Mouse (Mus musculus) megakaryocyte, embryonic 14.5 days (primary cell): ENCODE results near the gene Cnot8. TPM values are rescaled to one million over a fixed set of nuclear protein-coding genes. Genes with fewer than 3 reads are reported as not detected.
"Not testable (repeated sequence)": the region's sequence is repeated elsewhere in the genome, so short reads cannot be mapped to it uniquely, and the experiment has no call there.

Source experiments
- H3K27me3 ChIP-seq: replicated peaks from 2 replicates; pipeline ENCODE3; 2012; ENCODE audit warnings: inconsistent platforms
- H3K36me3 ChIP-seq: replicated peaks from 2 replicates; pipeline ENCODE3; 2012; ENCODE audit warnings: low read length, inconsistent platforms, mixed read lengths
- H3K4me1 ChIP-seq: 2 replicates; pipeline ENCODE4 v1.6.1; 2012; ENCODE audit warnings: inconsistent platforms
- H3K4me3 ChIP-seq: replicated peaks from 2 replicates; pipeline ENCODE3; 2012; ENCODE audit warnings: moderate library complexity, mild to moderate bottlenecking, inconsistent platforms
- H3K9me3 ChIP-seq: 2 replicates; pipeline ENCODE4 v1.6.1; 2012; ENCODE audit warnings: inconsistent platforms
- FLI1 ChIP-seq: IDR thresholded peaks from 2 replicates; pipeline ENCODE4 v1.6.1; 2012; ENCODE audit warnings: low read length, inconsistent platforms, mixed read lengths
- GATA1 ChIP-seq: IDR thresholded peaks from 3 replicates; pipeline ENCODE4 v1.6.1; 2012; ENCODE audit warnings: mixed read lengths, low read length, inconsistent platforms, borderline replicate concordance
- polyA plus RNA-seq: library from polyadenylated mRNA; stranded (reverse); fragments of >175 nt; gene quantifications from 2 replicates; pipeline ENCODE4 v1.2.3, GENCODE M21; 2012; ENCODE audit warnings: low replicate concordance; ENCODE audit not compliant: insufficient read depth

Cnot8 gene
- polyA plus RNA-seq, 1 experiment: 3.5 TPM

- no peak for TF ChIP-seq GATA1
- TF ChIP-seq FLI1: no peak
- no peaks in the 10 kb centered on the region for H3K36me3 ChIP-seq
- peaks cover 1% of the 10 kb centered on the region for H3K27me3 ChIP-seq
- no peaks in the 10 kb centered on the region for H3K9me3 ChIP-seq
- no peak overlapping the region for H3K4me3 ChIP-seq
- H3K4me1 ChIP-seq: peaks cover 22% of the 10 kb centered on the region
Observed at GRCm38 (mm10) chr11:58094766-58095165, 9.2 kb upstream of the Cnot8 start.

DNA sequence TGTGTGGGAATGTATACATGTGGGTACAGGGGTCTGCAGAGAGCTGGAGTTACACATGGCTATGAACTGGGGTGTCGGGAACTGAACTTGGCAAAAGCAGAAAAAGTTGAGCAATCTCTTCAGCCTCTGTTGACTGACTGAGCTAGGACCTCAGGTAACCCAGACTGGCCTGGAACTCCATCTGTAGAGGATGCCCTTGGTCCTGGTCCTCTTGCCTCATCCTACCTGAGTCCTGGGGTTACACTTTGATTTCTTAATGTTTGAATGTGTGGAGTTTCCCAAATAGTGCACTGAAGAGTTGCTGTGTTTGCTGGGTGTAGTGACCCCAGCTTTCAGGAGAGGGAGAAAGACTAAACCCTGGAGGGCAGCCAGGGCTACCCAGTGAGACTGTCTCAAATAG is 8.4 kb upstream of the Cnot8 start:
- peaks cover 30% of the 10 kb centered on the region for H3K4me1 ChIP-seq
- peaks cover 1% of the 10 kb centered on the region for H3K27me3 ChIP-seq
- no peaks in the 10 kb centered on the region for H3K36me3 ChIP-seq
- H3K4me3 ChIP-seq: no peak overlapping the region
- TF ChIP-seq FLI1 (no peak), GATA1 (no peak)
- H3K9me3 ChIP-seq: no peaks in the 10 kb centered on the region

DNA sequence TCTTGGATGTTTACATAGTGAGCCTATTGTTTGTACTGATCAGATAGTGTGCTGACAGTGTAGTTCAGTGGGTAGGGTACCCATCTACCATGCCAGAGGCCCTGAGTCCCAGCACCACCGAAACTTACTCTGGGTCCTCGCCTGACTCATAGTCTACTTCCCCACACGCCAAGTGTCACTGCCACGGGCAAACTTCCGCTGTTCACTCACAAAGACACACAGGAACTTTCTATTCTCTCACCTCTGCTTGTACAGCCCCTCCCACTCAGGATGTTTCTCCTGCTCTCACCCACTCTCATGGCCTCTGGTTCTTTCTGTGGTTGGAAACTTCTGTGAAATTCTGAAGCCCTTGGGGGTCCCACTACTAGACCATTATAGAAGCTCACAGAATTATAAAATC is 7.8 kb upstream of the Cnot8 start:
- Histone ChIP-seq H3K27me3 (peaks cover 1% of the 10 kb centered on the region), H3K36me3 (no peaks in the 10 kb centered on the region), H3K4me1 (peaks cover 30% of the 10 kb centered on the region), H3K9me3 (no peaks in the 10 kb centered on the region), H3K4me3 (no peak overlapping the region)
- TF ChIP-seq FLI1 (no peak), GATA1 (no peak)

DNA sequence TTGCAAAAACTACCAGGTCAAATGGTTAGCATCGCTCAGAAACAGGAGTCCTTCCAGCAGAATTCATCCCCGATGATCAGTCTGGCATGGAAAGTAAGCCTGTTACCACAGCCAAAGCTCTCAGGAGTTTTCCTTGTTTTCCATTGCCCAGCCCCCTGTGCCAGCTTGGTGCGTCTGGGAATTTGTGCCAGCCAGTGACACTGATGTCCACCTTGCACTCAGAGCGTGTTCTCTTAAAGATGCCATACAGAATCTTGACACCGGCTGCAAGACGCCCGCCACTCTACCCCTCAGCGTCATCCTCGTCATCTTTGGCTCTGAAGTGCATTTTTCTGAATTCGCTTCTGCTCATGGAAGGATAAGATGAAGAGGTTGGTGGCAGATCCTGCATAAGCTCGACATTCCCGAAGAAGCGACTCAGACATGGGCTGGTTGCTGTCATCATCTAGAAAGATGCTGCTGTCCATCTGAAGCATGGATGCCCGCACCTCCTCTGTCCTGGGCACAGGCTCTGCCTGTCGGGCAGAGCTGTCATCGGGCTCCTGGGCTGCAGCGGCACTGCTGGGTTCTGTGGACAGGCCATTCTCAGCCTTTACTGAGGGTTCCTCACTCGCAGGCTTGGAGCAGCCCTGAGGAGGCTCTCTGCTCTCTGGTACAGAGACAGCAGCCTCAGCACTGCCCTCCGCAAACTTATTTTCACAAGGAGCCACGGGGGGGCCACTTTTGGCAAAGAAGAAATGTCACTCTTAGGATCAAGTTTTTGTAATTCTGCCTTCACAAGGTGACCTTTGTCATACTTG is 6.9 kb upstream of the Cnot8 start:
- H3K4me3 ChIP-seq: no peak overlapping the region
- no peaks in the 10 kb centered on the region for H3K9me3 ChIP-seq
- H3K4me1 ChIP-seq: peaks cover 34% of the 10 kb centered on the region
- no peaks in the 10 kb centered on the region for H3K36me3 ChIP-seq
- TF ChIP-seq FLI1: no peak
- TF ChIP-seq GATA1: no peak
- H3K27me3 ChIP-seq: peaks cover 1% of the 10 kb centered on the region

DNA sequence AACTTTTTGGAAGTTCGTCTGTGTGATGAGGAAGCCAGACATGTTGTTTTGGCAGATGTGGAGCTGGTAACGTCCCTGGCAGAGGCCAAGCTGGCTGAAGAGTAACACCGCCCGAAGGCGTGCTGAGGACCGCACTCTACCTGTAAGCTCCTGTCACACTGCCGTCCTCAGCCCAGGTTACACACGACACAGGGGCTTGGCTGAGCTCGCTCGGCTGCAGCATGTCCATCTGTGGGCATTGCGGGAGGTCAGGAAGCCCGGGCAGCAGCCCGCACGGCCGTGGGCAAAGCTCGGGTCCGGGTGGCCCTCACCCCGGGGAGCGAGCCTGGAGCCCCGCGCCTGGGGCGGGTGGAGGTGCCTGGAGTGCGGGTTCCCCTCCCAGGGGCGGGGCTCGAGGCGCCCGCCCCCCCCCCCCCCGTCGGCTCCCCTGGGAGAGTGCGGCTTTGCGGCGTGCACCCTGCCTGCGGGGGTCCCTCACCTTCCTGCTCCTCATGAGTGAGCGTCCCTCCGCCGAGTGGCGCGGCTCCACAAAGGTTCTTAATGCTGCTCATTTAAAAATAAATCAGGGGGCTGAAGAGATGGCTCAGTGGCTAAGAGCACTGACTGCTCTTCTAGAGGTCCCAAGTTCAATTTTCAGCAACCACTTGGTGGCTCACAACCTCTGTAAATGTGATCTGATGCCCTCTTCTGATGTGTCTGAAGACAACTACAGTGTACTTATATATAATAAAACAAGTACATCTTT is 6.2 kb upstream of the Cnot8 start:
- no peaks in the 10 kb centered on the region for H3K36me3 ChIP-seq
- no peak overlapping the region for H3K4me3 ChIP-seq
- TF ChIP-seq FLI1 (no peak), GATA1 (no peak)
- peaks cover 1% of the 10 kb centered on the region for H3K27me3 ChIP-seq
- H3K4me1 ChIP-seq: peaks cover 31% of the 10 kb centered on the region
- no peaks in the 10 kb centered on the region for H3K9me3 ChIP-seq

- H3K27me3 ChIP-seq, H3K36me3 ChIP-seq, H3K4me3 ChIP-seq, H3K9me3 ChIP-seq: not testable (repeated sequence)
- peaks cover 31% of the 10 kb centered on the region for H3K4me1 ChIP-seq
Observed at GRCm38 (mm10) chr11:58098366-58098720, 5.6 kb upstream of the Cnot8 start.

DNA sequence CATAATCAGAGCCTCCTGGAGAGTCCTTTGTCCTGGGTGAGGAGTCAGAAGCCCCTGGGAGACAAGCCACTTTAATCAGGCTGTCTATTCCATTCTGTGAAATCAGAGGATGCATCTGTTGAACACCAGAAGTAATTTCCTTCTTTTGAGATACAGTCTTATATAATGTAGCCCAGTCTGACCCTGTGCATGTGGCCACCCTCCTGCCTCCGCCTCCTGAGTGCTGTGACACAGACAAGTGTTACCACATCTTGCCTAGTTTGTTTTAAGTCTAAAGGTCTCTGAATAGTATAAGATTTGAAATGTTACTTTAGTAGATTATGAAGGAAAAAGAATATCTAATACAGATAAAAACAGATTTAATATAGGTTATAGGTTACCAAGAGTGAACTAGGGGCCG is 3.9 kb upstream of the Cnot8 start:
- no peaks in the 10 kb centered on the region for H3K36me3 ChIP-seq
- H3K4me3 ChIP-seq: no peak overlapping the region
- TF ChIP-seq GATA1 (no peak), FLI1 (no peak)
- peaks cover 28% of the 10 kb centered on the region for H3K4me1 ChIP-seq
- H3K9me3 ChIP-seq: no peaks in the 10 kb centered on the region
- H3K27me3 ChIP-seq: peaks cover 1% of the 10 kb centered on the region

DNA sequence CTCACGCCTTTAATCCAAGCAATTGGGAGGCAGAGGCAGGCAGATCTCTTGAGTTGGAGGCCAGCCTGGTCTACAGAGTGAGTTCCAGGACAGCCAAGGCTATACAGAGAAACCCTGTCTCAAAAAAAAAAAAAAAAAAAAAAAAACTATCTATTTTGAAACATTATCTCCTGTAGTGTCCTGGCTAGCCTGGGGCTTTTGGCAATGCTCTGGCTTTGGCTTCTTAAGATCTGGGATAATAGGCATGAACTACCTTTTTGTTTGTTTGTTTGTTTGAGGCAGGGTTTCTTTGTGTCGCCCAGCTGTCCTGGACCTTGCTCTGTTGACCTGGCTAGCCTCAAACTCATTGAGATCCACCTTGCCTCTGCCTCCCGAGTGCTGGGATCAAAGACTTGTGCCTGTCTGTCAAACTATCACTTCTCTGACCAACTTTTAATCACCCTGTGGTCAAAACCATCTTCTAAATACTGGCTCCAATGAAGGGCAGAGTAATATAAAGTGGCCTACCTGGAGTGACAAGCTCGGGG is 2.7 kb upstream of the Cnot8 start:
- H3K27me3 ChIP-seq: peaks cover 1% of the 10 kb centered on the region
- no peaks in the 10 kb centered on the region for H3K36me3 ChIP-seq
- TF ChIP-seq FLI1: no peak
- TF ChIP-seq GATA1: no peak
- H3K4me3 ChIP-seq: no peak overlapping the region
- peaks cover 38% of the 10 kb centered on the region for H3K4me1 ChIP-seq
- no peaks in the 10 kb centered on the region for H3K9me3 ChIP-seq

DNA sequence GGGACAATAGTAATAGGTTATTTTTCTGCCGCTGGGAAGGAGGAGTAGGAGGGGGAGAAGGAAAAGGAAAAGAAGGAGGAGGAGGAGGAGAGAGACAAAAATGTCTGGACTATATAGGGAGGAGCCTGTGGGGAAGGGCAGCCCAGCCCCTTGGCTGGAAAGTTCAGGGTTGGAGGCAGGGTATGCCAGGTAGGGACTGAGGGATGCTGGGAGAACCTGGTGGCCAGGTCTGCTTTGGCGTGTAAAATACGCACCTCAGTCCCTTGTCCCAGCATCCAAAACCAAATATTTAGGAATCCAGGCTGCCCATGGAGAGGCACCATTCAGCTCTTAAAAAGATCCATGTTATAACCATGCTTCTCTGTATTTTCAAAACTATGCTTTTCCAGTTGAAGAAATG is 1.8 kb upstream of the Cnot8 start:
- Histone ChIP-seq H3K36me3 (no peaks in the 10 kb centered on the region), H3K4me1 (peaks cover 41% of the 10 kb centered on the region), H3K27me3 (peaks cover 1% of the 10 kb centered on the region), H3K4me3 (no peak overlapping the region), H3K9me3 (no peaks in the 10 kb centered on the region)
- TF ChIP-seq GATA1: no peak
- TF ChIP-seq FLI1: no peak
